Comparison of ENCODE assay signal across 8 mouse cellular contexts in the genomic region with DNA sequence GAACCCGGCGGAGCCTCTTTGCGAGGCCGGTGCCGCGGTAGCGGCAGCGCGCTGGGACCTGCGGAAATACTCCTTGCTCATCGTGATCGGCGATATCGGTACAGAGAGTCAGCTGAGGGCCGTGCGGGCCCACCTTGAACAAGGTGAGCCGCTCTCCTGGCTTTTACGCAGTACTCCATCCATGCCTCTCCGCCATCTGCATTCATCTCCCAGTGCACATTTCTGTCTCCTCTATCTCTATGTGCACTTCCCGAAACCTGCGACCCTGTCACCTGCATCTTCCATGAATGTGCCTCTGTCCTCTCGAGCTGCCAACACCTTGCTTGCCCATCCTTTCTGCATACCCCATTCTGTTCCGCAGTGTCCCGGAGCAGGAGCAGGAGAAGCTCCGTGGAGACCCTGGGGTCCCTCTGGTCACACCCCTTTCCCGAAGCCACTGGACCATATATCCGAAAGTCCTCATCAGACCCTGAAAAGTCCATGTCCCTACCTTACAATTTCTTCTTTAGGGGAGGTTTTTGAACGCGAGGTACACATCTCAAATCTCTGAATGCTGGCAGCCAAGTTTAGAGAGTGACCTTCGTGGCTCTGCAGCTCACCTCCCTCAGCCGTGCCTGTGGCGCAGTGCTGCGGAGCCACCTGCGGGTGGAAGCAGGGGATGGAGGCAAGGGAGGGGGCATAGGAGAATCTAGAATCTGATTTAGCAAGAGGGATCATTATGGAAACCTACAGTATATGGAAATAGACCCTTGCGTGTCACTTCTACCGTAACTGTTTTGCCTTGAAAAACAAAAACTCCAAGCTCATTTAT. TPM values are rescaled to one million over a fixed set of nuclear protein-coding genes. Genes with fewer than 3 reads are reported as not detected.
DNase-seq lines count a peak whose midpoint lies in the region; ATAC-seq lines count a peak whose summit lies in the region.

No protein-coding gene starts in this region.

- no peak overlapping the region for H3K27ac ChIP-seq in kidney, embryonic 15.5 days
- no peak overlapping the region for H3K27ac ChIP-seq in embryonic facial prominence, embryonic 15.5 days (replicated peaks)
- no peak overlapping the region for H3K27ac ChIP-seq in limb, embryonic 13.5 days
- H3K27ac ChIP-seq in stomach, embryonic 16.5 days (ENCODE audit: low read length): no peak overlapping the region

- H3K4me2 ChIP-seq in kidney, embryonic 15.5 days: peak overlapping the region; percentile 64
- peak overlapping the region; percentile 90 for H3K4me2 ChIP-seq in embryonic facial prominence, embryonic 15.5 days (replicated peaks)
- H3K4me2 ChIP-seq in limb, embryonic 13.5 days (replicated peaks): peak overlapping the region; percentile 81
- peak overlapping the region; percentile 94 for H3K4me2 ChIP-seq in stomach, embryonic 16.5 days (ENCODE audit: low read depth, low read length)

- DNase-seq in kidney, adult 9 months: no peak
- peak; percentile 20 for DNase-seq in Muller cell, postnatal 12 days (ENCODE audit: inconsistent ontology term)
- no peak for DNase-seq in left cerebral cortex, postnatal 4 days
- no peak for DNase-seq in frontal cortex, postnatal 25 days (ENCODE audit: low spot score in 2 of 2)

- H3K9ac ChIP-seq in kidney, embryonic 15.5 days: peak overlapping the region; percentile 0; the same call in 1 of the 2 replicates
- peak overlapping the region; percentile 23 for H3K9ac ChIP-seq in embryonic facial prominence, embryonic 15.5 days
- peak overlapping the region; percentile 50 for H3K9ac ChIP-seq in limb, embryonic 13.5 days
- H3K9ac ChIP-seq in stomach, embryonic 16.5 days (ENCODE audit: low read length): peak overlapping the region; percentile 62

- peaks cover 41% of the 10 kb centered on the region for H3K27me3 ChIP-seq in kidney, embryonic 15.5 days
- H3K27me3 ChIP-seq in embryonic facial prominence, embryonic 15.5 days: peaks cover 35% of the 10 kb centered on the region
- peaks cover 58% of the 10 kb centered on the region for H3K27me3 ChIP-seq in limb, embryonic 13.5 days
- H3K27me3 ChIP-seq in stomach, embryonic 16.5 days (ENCODE audit: control insufficient read depth, insufficient read depth, low read length): peaks cover 18% of the 10 kb centered on the region

- H3K9me3 ChIP-seq in kidney, embryonic 15.5 days (replicated peaks): no peaks in the 10 kb centered on the region
- no peaks in the 10 kb centered on the region for H3K9me3 ChIP-seq in embryonic facial prominence, embryonic 15.5 days (replicated peaks)
- no peaks in the 10 kb centered on the region for H3K9me3 ChIP-seq in limb, embryonic 13.5 days
- H3K9me3 ChIP-seq in stomach, embryonic 16.5 days (replicated peaks; ENCODE audit: control insufficient read depth, low read length): no peaks in the 10 kb centered on the region

- ATAC-seq in kidney, embryonic 15.5 days (replicated peaks; ENCODE audit: low FRiP score): peak; percentile 59; the same call in 1 of the 2 replicates
- ATAC-seq in embryonic facial prominence, embryonic 15.5 days (ENCODE audit: insufficient number of reproducible peaks, low FRiP score, low TSS enrichment, low read depth): no peak; the same call in 1 of the 2 replicates
- peak; percentile 49 for ATAC-seq in limb, embryonic 13.5 days (ENCODE audit: low FRiP score, low read depth)
- no peak; the same call in 1 of the 2 replicates for ATAC-seq in stomach, embryonic 16.5 days (ENCODE audit: insufficient read depth, low FRiP score)

- intact Hi-C loops in left cerebral cortex, postnatal 4 days (cut with DNase I): no loop called here

- peaks cover 26% of the 10 kb centered on the region for H3K4me1 ChIP-seq in kidney, embryonic 15.5 days
- H3K4me1 ChIP-seq in embryonic facial prominence, embryonic 15.5 days: peaks cover 28% of the 10 kb centered on the region
- H3K4me1 ChIP-seq in limb, embryonic 13.5 days: peaks cover 23% of the 10 kb centered on the region
- H3K4me1 ChIP-seq in stomach, embryonic 16.5 days (ENCODE audit: control insufficient read depth, insufficient read depth, low read length): peaks cover 20% of the 10 kb centered on the region

- WGBS in kidney, embryonic 15.5 days: 5% methylated on average over 36 of the region's 36 CpGs
- 4% methylated on average over 36 of the region's 36 CpGs for WGBS in embryonic facial prominence, embryonic 15.5 days
- WGBS in limb, embryonic 13.5 days: 4% methylated on average over 36 of the region's 36 CpGs
- 4% methylated on average over 36 of the region's 36 CpGs for WGBS in stomach, embryonic 16.5 days

- no peaks in the 10 kb centered on the region for H3K36me3 ChIP-seq in kidney, embryonic 15.5 days
- H3K36me3 ChIP-seq in embryonic facial prominence, embryonic 15.5 days: no peaks in the 10 kb centered on the region
- H3K36me3 ChIP-seq in limb, embryonic 13.5 days: no peaks in the 10 kb centered on the region
- no peaks in the 10 kb centered on the region for H3K36me3 ChIP-seq in stomach, embryonic 16.5 days (ENCODE audit: control insufficient read depth, insufficient read depth, low read length)

- H3K4me3 ChIP-seq in kidney, embryonic 15.5 days (replicated peaks): peak overlapping the region; percentile 43
- peak overlapping the region; percentile 60 for H3K4me3 ChIP-seq in embryonic facial prominence, embryonic 15.5 days (replicated peaks)
- peak overlapping the region; percentile 57 for H3K4me3 ChIP-seq in limb, embryonic 13.5 days
- peak overlapping the region; percentile 65 for H3K4me3 ChIP-seq in stomach, embryonic 16.5 days (replicated peaks; ENCODE audit: low read length)

RNA-seq across cellular contexts. Expression of a gene that starts 0.5 kb away (rescaled TPM):
- polyA plus RNA-seq in kidney, embryonic 15.5 days (2015; fragmentation: Nextera tagmentation; extraction: Ambion mirVana): 3.1 and 3.2 TPM in 2 replicates
- 5.5 and 6.5 TPM in 2 replicates for polyA plus RNA-seq in embryonic facial prominence, embryonic 15.5 days (2015; fragmentation: Nextera tagmentation; extraction: Ambion mirVana)
- polyA plus RNA-seq in limb, embryonic 13.5 days (2015; fragmentation: Nextera tagmentation; extraction: Ambion mirVana): 3.1 and 4.5 TPM in 2 replicates
- polyA plus RNA-seq in stomach, embryonic 16.5 days (2015; fragmentation: Nextera tagmentation; extraction: Ambion mirVana): 3.2 and 3.5 TPM in 2 replicates
- 100 to 1,000 TPM; 161 to 189 TPM for total RNA-seq in left cerebral cortex, postnatal 4 days (2021)

RNA-seq across cellular contexts. Expression of a gene that starts 18.7 kb away (rescaled TPM):
- 72.9 and 73.7 TPM in 2 replicates for polyA plus RNA-seq in kidney, embryonic 15.5 days (2015; fragmentation: Nextera tagmentation; extraction: Ambion mirVana)
- polyA plus RNA-seq in embryonic facial prominence, embryonic 15.5 days (2015; fragmentation: Nextera tagmentation; extraction: Ambion mirVana): 61.0 and 62.1 TPM in 2 replicates
- polyA plus RNA-seq in limb, embryonic 13.5 days (2015; fragmentation: Nextera tagmentation; extraction: Ambion mirVana): 89.9 and 99.6 TPM in 2 replicates
- polyA plus RNA-seq in stomach, embryonic 16.5 days (2015; fragmentation: Nextera tagmentation; extraction: Ambion mirVana): 50.0 and 55.5 TPM in 2 replicates
- 100 to 1,000 TPM; 238 to 265 TPM for total RNA-seq in left cerebral cortex, postnatal 4 days (2021)

Comparison
In these comparisons a context has a peak if more than half of its experiments do, and no peak if none do; other contexts are left out.
1. ATAC-seq: peak in kidney, embryonic 15.5 days (single experiment) and limb, embryonic 13.5 days (single experiment); none in embryonic facial prominence, embryonic 15.5 days (single experiment) and stomach, embryonic 16.5 days (single experiment).
2. H3K9ac ChIP-seq: peak in every context shown above with its lines; median percentile 62 in stomach, embryonic 16.5 days; 50 in limb, embryonic 13.5 days; 23 in embryonic facial prominence, embryonic 15.5 days; 0 in kidney, embryonic 15.5 days.
3. Peak in every context shown above with its lines, with median percentiles within 50 percentile points of each other: H3K4me2 ChIP-seq and H3K4me3 ChIP-seq.